Mouse (Mus musculus): ENCODE data around the gene Uaca. TPM values are rescaled to one million over a fixed set of nuclear protein-coding genes. Genes with fewer than 3 reads are reported as not detected.

The Uaca gene
- total and polyA plus RNA-seq, 3 experiments = 0.17 to 0.34 TPM; not detected in 1

DNA sequence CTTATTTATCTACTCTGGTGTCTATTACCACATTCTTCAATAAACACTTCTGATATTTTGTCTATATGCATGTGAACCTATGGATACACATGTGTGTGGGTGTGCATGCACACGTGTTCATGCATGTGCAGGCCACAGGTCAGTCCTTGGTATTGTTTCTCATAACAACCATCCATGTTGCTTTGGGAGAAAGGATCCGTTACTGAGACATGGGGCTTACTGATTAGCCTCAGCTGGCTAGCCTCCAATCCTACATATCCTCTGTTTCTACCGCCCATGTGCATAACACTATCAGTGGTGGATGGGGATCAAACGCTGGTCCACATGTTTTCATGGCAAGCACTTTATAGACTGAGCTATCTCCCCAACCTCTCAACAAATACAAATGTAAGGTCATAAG is 126.9 kb downstream of the Uaca start:
- no peaks in the 10 kb centered on the region for H3K9me3 ChIP-seq (replicated peaks; ENCODE audit: low read length)
- in situ Hi-C loops (cut with MboI; ENCODE audit: low pct_ligation_motif_present, low pct_unique_long_range_greater_than_20kb, low sequenced_read_pairs) (no loop called here), dilution Hi-C loops (cut with MboI; ENCODE audit: extremely low pct_ligation_motif_present, extremely low pct_unique_long_range_greater_than_20kb, low sequenced_read_pairs) (no loop called here)
- H3K27me3 ChIP-seq (replicated peaks) = peaks cover 6% of the 10 kb centered on the region
- no peaks in the 10 kb centered on the region for H3K79me2 ChIP-seq (replicated peaks; ENCODE audit: control insufficient read depth, extremely low read depth, insufficient read depth, poor library complexity, severe bottlenecking)
- H3K4me1 ChIP-seq (ENCODE audit: control insufficient read depth in 1 of 2, insufficient read depth in 2 of 2) = no peaks in the 10 kb centered on the region
- no peak for DNase-seq (ENCODE audit: extremely low read depth)
- H3K36me3 ChIP-seq (replicated peaks in 1 of 2; ENCODE audit: control insufficient read depth in 1 of 2, insufficient read depth in 1 of 2, low read length in 1 of 2) = no peaks in the 10 kb centered on the region
- H3K27ac ChIP-seq (ENCODE audit: insufficient read depth, low read depth) = no peak overlapping the region
- TF ChIP-seq RCOR1 (conservative IDR thresholded peaks at IDR 0.05; ENCODE audit: low read depth, low read length) = no peak
- no peak overlapping the region for H3K9ac ChIP-seq (ENCODE audit: insufficient read depth, low read depth)
- H3K4me3 ChIP-seq (replicated peaks in 1 of 3; ENCODE audit: low read depth in 2 of 3, low read length in 2 of 3, poor library complexity in 1 of 3) = no peak overlapping the region
- no peak overlapping the region for H3K4me2 ChIP-seq (ENCODE audit: insufficient read depth, low read depth, poor library complexity, severe bottlenecking)

DNA sequence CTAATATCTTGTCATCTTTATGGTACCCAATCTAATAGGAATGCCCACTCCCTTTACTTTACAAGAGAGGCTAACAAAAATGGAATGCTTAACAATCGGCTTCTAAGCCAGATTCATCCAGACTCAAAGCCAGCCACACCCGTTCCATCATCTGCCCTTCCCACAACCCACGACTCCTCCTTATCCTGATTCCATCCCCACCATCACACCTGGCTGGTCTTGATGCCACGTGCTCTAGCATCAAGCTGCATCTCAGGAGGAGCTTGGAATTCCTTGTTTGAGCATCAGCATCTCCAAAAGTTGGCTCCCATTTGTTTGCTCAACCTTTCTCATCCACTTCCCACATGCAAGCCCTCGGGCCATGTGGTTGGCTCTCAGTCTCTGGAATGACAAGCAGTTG is 127.5 kb downstream of the Uaca start:
- Histone ChIP-seq H3K4me2 (ENCODE audit: insufficient read depth, low read depth, poor library complexity, severe bottlenecking) (no peak overlapping the region), H3K9me3 (replicated peaks; ENCODE audit: low read length) (no peaks in the 10 kb centered on the region), H3K27ac (ENCODE audit: insufficient read depth, low read depth) (no peak overlapping the region), H3K36me3 (replicated peaks in 1 of 2; ENCODE audit: control insufficient read depth in 1 of 2, insufficient read depth in 1 of 2, low read length in 1 of 2) (no peaks in the 10 kb centered on the region), H3K79me2 (replicated peaks; ENCODE audit: control insufficient read depth, extremely low read depth, insufficient read depth, poor library complexity, severe bottlenecking) (no peaks in the 10 kb centered on the region), H3K4me1 (ENCODE audit: control insufficient read depth in 1 of 2, insufficient read depth in 2 of 2) (no peaks in the 10 kb centered on the region), H3K9ac (ENCODE audit: insufficient read depth, low read depth) (no peak overlapping the region), H3K4me3 (replicated peaks in 1 of 3; ENCODE audit: low read depth in 2 of 3, low read length in 2 of 3, poor library complexity in 1 of 3) (no peak overlapping the region), H3K27me3 (replicated peaks) (peaks cover 6% of the 10 kb centered on the region)
- DNase-seq (ENCODE audit: extremely low read depth) = no peak
- in situ Hi-C loops (cut with MboI; ENCODE audit: low pct_ligation_motif_present, low pct_unique_long_range_greater_than_20kb, low sequenced_read_pairs) (no loop called here), dilution Hi-C loops (cut with MboI; ENCODE audit: extremely low pct_ligation_motif_present, extremely low pct_unique_long_range_greater_than_20kb, low sequenced_read_pairs) (no loop called here)
- TF ChIP-seq JUND (conservative IDR thresholded peaks at IDR 0.05; ENCODE audit: low read depth, low read length) (no peak), CTCF (conservative IDR thresholded peaks at IDR 0.05 in 1 of 2, IDR thresholded peaks at IDR 0.05 in 1 of 2; ENCODE audit: low read depth in 2 of 2, low read length in 2 of 2) (no peak), KAT2A (IDR thresholded peaks at IDR 0.05; ENCODE audit: insufficient replicate concordance, low read length) (no peak), PAX5 (IDR thresholded peaks at IDR 0.05; ENCODE audit: low read length) (no peak), MEF2A (IDR thresholded peaks at IDR 0.05; ENCODE audit: borderline replicate concordance, low read depth, low read length) (no peak), UBTF (IDR thresholded peaks at IDR 0.05; ENCODE audit: low read depth, low read length) (no peak), ZNF384 (IDR thresholded peaks at IDR 0.05; ENCODE audit: low read depth, low read length) (no peak), NRF1 (IDR thresholded peaks at IDR 0.05; ENCODE audit: low read depth, low read length) (no peak), JUN (IDR thresholded peaks at IDR 0.05; ENCODE audit: insufficient read depth, low read depth, low read length) (no peak), BHLHE40 (IDR thresholded peaks at IDR 0.05; ENCODE audit: low read depth, low read length) (no peak), NELFE (IDR thresholded peaks at IDR 0.05; ENCODE audit: low read depth, low read length) (no peak), RAD21 (IDR thresholded peaks at IDR 0.05; ENCODE audit: low read depth, low read length) (no peak), USF2 (conservative IDR thresholded peaks at IDR 0.05; ENCODE audit: low read depth, low read length) (no peak), ZMIZ1 (IDR thresholded peaks at IDR 0.05; ENCODE audit: low read depth, low read length) (no peak), SIN3A (IDR thresholded peaks at IDR 0.05; ENCODE audit: low read length) (no peak), MAX (IDR thresholded peaks at IDR 0.05; ENCODE audit: low read length) (no peak), E2F4 (IDR thresholded peaks at IDR 0.05; ENCODE audit: insufficient replicate concordance, low read depth, low read length) (no peak), HCFC1 (IDR thresholded peaks at IDR 0.05; ENCODE audit: low read depth, low read length) (no peak), IRF4 (IDR thresholded peaks at IDR 0.05; ENCODE audit: low read depth, low read length) (no peak), ZKSCAN1 (IDR thresholded peaks at IDR 0.05; ENCODE audit: borderline replicate concordance, low read depth, low read length) (no peak)
